Mouse (Mus musculus): ENCODE data around the gene Tardbp. TPM values are rescaled to one million over a fixed set of nuclear protein-coding genes. Genes with fewer than 3 reads are reported as not detected.

Gene Tardbp
- total RNA-seq, 2 experiments from 2014 or later: 112 to 130 TPM

- DNase-seq (ENCODE audit: low spot score): no peak
Observed at GRCm38 (mm10) chr4:148603376-148604139, 23.3 kb downstream of the Tardbp start.

- DNase-seq (ENCODE audit: low spot score): no peak
Observed at GRCm38 (mm10) chr4:148602357-148603120, 24.3 kb downstream of the Tardbp start, which contains the start of gene Masp2. TSS of gene Masp2 (plus strand) at chr4:148602554.

- no peak for DNase-seq (ENCODE audit: low spot score)
Observed at GRCm38 (mm10) chr4:148601871-148602270, 24.9 kb downstream of the Tardbp start.

GRCm38 (mm10) chr4:148600316-148600715 is 26.5 kb downstream of the Tardbp start:
- no peak for DNase-seq (ENCODE audit: low spot score)

- DNase-seq (ENCODE audit: low spot score): no peak
Observed at GRCm38 (mm10) chr4:148598826-148599225, 28.0 kb downstream of the Tardbp start.

GRCm38 (mm10) chr4:148596731-148597130 is 30.1 kb downstream of the Tardbp start:
- DNase-seq (ENCODE audit: low spot score): no peak

GRCm38 (mm10) chr4:148595916-148596315 is 30.9 kb downstream of the Tardbp start:
- DNase-seq (ENCODE audit: low spot score): no peak

- no peak for DNase-seq (ENCODE audit: low spot score)
Observed at GRCm38 (mm10) chr4:148593996-148594395, 32.8 kb downstream of the Tardbp start.

GRCm38 (mm10) chr4:148591637-148592380 is 35.0 kb downstream of the Tardbp start:
- peak; percentile 15 for DNase-seq (ENCODE audit: low spot score)

- peak; percentile 97 for DNase-seq (ENCODE audit: low spot score)
Observed at GRCm38 (mm10) chr4:148591171-148591630, 35.6 kb downstream of the Tardbp start, which contains the start of gene Srm. TSS of gene Srm (plus strand) at chr4:148591503.

GRCm38 (mm10) chr4:148590421-148591170 is 36.2 kb downstream of the Tardbp start:
- no peak for DNase-seq (ENCODE audit: low spot score)

GRCm38 (mm10) chr4:148589565-148589964 is 37.3 kb downstream of the Tardbp start:
- no peak for DNase-seq (ENCODE audit: low spot score)

- no peak for DNase-seq (ENCODE audit: low spot score)
Observed at GRCm38 (mm10) chr4:148588793-148589192, 38.0 kb downstream of the Tardbp start.

GRCm38 (mm10) chr4:148586648-148587047 is 40.2 kb downstream of the Tardbp start:
- DNase-seq (ENCODE audit: low spot score): no peak

GRCm38 (mm10) chr4:148583257-148583656 is 43.6 kb downstream of the Tardbp start:
- no peak for DNase-seq (ENCODE audit: low spot score)

GRCm38 (mm10) chr4:148581422-148581821 is 45.4 kb downstream of the Tardbp start:
- DNase-seq (ENCODE audit: low spot score): no peak

GRCm38 (mm10) chr4:148580765-148581164 is 46.1 kb downstream of the Tardbp start:
- DNase-seq (ENCODE audit: low spot score): no peak

- DNase-seq (ENCODE audit: low spot score): no peak
Observed at GRCm38 (mm10) chr4:148573222-148573621, 53.6 kb downstream of the Tardbp start.

GRCm38 (mm10) chr4:148570693-148571295 is 56.0 kb downstream of the Tardbp start:
- DNase-seq (ENCODE audit: low spot score): no peak

GRCm38 (mm10) chr4:148570138-148570537 is 56.7 kb downstream of the Tardbp start:
- DNase-seq (ENCODE audit: low spot score): no peak

- no peak for DNase-seq (ENCODE audit: low spot score)
Observed at GRCm38 (mm10) chr4:148563595-148563994, 63.2 kb downstream of the Tardbp start.

Measured in gastrocnemius, adult 18-20 months (tissue).